Mouse (Mus musculus) cortical plate, adult 2 months (tissue): ENCODE data around the gene March1.

Source experiments
- CTCF ChIP-seq: fragments of 200-500 bp; IDR thresholded peaks from 2 replicates; pipeline ENCODE4 v1.5.1; 2011; ENCODE audit warnings: mild to moderate bottlenecking, control low read depth, low read length; ENCODE audit not compliant: insufficient read depth; ENCODE audit errors: extremely low read depth
- POLR2A ChIP-seq: fragments of 200-500 bp; IDR thresholded peaks from 2 replicates; pipeline ENCODE4 v1.6.1; 2011; ENCODE audit warnings: mild to moderate bottlenecking, low read length, control low read depth; ENCODE audit not compliant: insufficient read depth; ENCODE audit errors: extremely low read depth

DNA sequence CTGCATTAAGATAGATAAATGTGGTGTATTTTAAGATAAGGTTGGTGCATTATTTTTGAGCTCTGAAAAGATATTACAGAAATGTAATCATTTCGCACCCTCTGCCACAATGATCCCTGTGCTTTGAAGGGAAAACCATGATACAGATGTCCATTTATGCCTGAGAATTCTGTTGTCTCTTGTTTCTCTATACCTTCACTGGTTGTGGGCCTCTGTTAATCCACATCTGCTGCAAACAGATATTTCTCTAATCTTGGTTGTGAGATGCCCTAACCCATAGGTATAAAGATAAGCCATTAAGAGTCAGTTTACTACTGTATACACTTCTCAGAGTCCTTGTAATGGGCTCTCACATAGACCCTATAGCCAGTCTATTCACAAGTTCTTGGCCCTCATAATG lies 561.6 kb downstream of the March1 start:
- TF ChIP-seq POLR2A (no peak), CTCF (no peak)
